Mouse (Mus musculus): ENCODE results near the gene Noc3l. TPM values are rescaled to one million over a fixed set of nuclear protein-coding genes. Genes with fewer than 3 reads are reported as not detected.

The Noc3l gene
- total RNA-seq (2021), result 1 to 10 TPM; 5.5 to 6.2 TPM
- long read RNA-seq, experiment 1, partial matches to known transcripts, result 1 of 2 reads
- long read RNA-seq, experiment 1, other reads (novel, unspliced or antisense), result 0 of 2 reads
- long read RNA-seq, experiment 2, partial matches to known transcripts, result 0 of 6 reads
- long read RNA-seq, experiment 2, other reads (novel, unspliced or antisense), result 2 of 6 reads

GRCm38 (mm10) chr19:38818766-38819426, at the start of gene Noc3l:
Gene Noc3l, minus strand, starts transcription at chr19:38819237.
- DNase-seq, result peak; percentile 89

- no peak for DNase-seq
Observed at GRCm38 (mm10) chr19:38862523-38862922, 43.5 kb upstream of the Noc3l start.

- DNase-seq, result no peak
Observed at GRCm38 (mm10) chr19:38858224-38858623, 39.2 kb upstream of the Noc3l start.

- no peak for DNase-seq
Observed at GRCm38 (mm10) chr19:38846373-38846772, 27.3 kb upstream of the Noc3l start.

GRCm38 (mm10) chr19:38844817-38845216, 25.8 kb upstream of the Noc3l start:
- DNase-seq, result no peak

- peak; percentile 38 for DNase-seq
Observed at GRCm38 (mm10) chr19:38837171-38837641, 18.2 kb upstream of the Noc3l start.

- DNase-seq, result peak; percentile 92
Observed at GRCm38 (mm10) chr19:38836438-38837170, 17.6 kb upstream of the Noc3l start, which contains the start of gene Tbc1d12. Gene Tbc1d12, plus strand, starts transcription at chr19:38836579.

GRCm38 (mm10) chr19:38836084-38836437, 17.0 kb upstream of the Noc3l start:
- DNase-seq, result no peak

- no peak for DNase-seq
Observed at GRCm38 (mm10) chr19:38833224-38833623, 14.2 kb upstream of the Noc3l start.

GRCm38 (mm10) chr19:38820186-38820804, 1.3 kb upstream of the Noc3l start:
- no peak for DNase-seq

- no peak for DNase-seq
Observed at GRCm38 (mm10) chr19:38819427-38819802, 378 bp upstream of the Noc3l start.

GRCm38 (mm10) chr19:38818191-38818590, 846 bp downstream of the Noc3l start:
- DNase-seq, result no peak

- DNase-seq, result peak; percentile 68
Observed at GRCm38 (mm10) chr19:38798801-38799200, 20.2 kb downstream of the Noc3l start.

GRCm38 (mm10) chr19:38798291-38798690, 20.7 kb downstream of the Noc3l start:
- no peak for DNase-seq

GRCm38 (mm10) chr19:38796546-38796945, 22.5 kb downstream of the Noc3l start:
- peak; percentile 47 for DNase-seq

- DNase-seq, result no peak
Observed at GRCm38 (mm10) chr19:38793563-38794045, 25.4 kb downstream of the Noc3l start.

GRCm38 (mm10) chr19:38787756-38788155, 31.3 kb downstream of the Noc3l start:
- DNase-seq, result no peak

GRCm38 (mm10) chr19:38783542-38783941, 35.5 kb downstream of the Noc3l start:
- DNase-seq, result no peak

GRCm38 (mm10) chr19:38778805-38779204, 40.2 kb downstream of the Noc3l start:
- DNase-seq, result no peak

GRCm38 (mm10) chr19:38775548-38775947, 43.5 kb downstream of the Noc3l start:
- DNase-seq, result no peak

- no peak for DNase-seq
Observed at GRCm38 (mm10) chr19:38766306-38766705, 52.7 kb downstream of the Noc3l start.

- DNase-seq, result no peak
Observed at GRCm38 (mm10) chr19:38760441-38760840, 58.6 kb downstream of the Noc3l start.
